Mouse (Mus musculus): ENCODE results near the gene Setd6. TPM values are rescaled to one million over a fixed set of nuclear protein-coding genes. Genes with fewer than 3 reads are reported as not detected.

Setd6 gene
- polyA plus RNA-seq, 1 experiment = 25.0 TPM

DNA sequence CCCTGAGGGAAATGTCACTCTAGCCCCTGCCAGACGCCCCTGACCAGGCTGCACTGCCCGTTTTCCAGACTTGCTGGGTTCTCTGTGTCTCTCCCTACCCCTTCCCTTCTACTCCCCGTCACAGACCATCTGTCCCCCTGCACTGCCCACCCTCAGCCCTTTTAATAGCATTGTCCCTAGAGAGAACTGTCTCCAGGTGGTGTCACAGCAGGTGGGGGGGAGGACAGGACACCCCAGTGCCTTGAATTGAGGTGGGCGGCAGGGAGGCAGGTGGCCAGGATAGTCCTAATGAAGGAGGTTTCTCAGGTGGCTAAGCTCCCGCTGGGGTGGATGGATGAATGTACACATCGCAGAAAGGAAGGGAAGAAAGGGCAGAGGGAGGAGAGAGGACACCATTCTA lies 21.1 kb upstream of the Setd6 start:
- DNase-seq (ENCODE audit: low read depth) = peak; percentile 40
- TF ChIP-seq CTCF (IDR thresholded peaks at IDR 0.05; ENCODE audit: borderline replicate concordance, extremely low read depth, insufficient read depth, insufficient read length) (no peak), POLR2A (IDR thresholded peaks at IDR 0.05; ENCODE audit: borderline replicate concordance, extremely low read depth, insufficient read depth, insufficient read length, poor library complexity, severe bottlenecking) (no peak)

DNA sequence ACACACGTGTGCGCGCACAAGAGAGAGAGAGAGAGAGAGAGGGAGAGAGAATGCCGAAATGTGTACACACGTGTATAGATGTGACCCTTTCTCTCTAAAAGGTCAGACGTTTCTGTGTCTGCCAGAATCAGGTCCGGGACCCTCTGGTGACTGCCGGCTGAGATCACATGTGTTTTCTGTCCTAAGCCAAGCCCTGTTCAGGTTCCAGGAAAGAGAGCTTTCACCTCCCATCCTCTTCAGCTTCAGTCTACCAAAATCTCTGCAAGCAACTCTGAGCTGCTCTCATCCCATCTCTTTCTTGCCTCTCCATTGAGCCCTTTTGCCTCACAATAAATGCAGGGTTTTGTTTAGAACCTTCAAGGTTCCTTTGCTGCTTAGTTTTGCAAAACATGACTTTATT lies 19.0 kb upstream of the Setd6 start:
- no peak for DNase-seq (ENCODE audit: low read depth)
- TF ChIP-seq CTCF (IDR thresholded peaks at IDR 0.05; ENCODE audit: borderline replicate concordance, extremely low read depth, insufficient read depth, insufficient read length) (no peak), POLR2A (IDR thresholded peaks at IDR 0.05; ENCODE audit: borderline replicate concordance, extremely low read depth, insufficient read depth, insufficient read length, poor library complexity, severe bottlenecking) (no peak)

DNA sequence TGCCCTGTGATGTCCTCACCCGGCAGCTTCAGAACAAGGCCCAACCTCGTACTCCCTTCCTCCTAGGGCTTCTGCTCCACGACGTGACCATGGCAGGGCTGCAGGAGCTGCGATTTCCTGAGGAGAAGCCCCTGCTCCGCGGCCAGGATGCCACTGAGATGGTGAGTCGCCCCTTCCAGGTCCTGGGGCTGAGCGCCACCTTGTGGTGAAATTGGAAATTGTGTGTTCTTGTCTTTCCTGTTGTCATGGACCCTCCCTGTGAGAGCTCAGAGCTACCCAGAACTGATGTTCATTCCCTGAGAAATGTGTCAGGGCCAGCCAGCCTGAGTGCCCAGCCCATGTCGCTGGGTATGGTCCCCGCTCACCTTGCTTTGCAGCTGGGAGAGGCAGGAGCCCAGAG lies 18.6 kb upstream of the Setd6 start:
- DNase-seq (ENCODE audit: low read depth) = peak; percentile 94
- no peak for TF ChIP-seq POLR2A (IDR thresholded peaks at IDR 0.05; ENCODE audit: borderline replicate concordance, extremely low read depth, insufficient read depth, insufficient read length, poor library complexity, severe bottlenecking)
- TF ChIP-seq CTCF (IDR thresholded peaks at IDR 0.05; ENCODE audit: borderline replicate concordance, extremely low read depth, insufficient read depth, insufficient read length) = peak; percentile 96

DNA sequence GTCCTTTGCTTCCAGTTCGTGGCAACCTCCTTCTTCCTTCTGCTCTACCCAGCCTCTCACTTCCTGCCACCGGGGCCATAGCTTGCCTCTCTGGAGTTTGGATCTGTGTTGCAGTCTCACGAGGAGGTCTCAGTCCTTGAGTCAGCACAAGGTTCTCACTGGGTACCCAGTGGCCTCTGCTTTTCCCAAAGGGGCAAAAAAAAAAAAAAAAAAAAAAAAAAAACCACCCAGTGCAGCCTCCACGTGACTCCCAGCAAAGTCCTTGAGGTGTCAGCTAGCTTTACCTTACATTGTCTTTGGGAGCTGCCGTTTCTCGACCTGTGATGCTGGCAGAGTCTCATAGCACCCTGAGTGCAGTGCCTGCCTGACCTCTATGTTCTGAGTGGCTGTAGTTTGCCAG lies 17.5 kb upstream of the Setd6 start:
- no peak for TF ChIP-seq POLR2A (IDR thresholded peaks at IDR 0.05; ENCODE audit: borderline replicate concordance, extremely low read depth, insufficient read depth, insufficient read length, poor library complexity, severe bottlenecking)
- TF ChIP-seq CTCF (IDR thresholded peaks at IDR 0.05; ENCODE audit: borderline replicate concordance, extremely low read depth, insufficient read depth, insufficient read length) = no peak
- DNase-seq (ENCODE audit: low read depth) = no peak

DNA sequence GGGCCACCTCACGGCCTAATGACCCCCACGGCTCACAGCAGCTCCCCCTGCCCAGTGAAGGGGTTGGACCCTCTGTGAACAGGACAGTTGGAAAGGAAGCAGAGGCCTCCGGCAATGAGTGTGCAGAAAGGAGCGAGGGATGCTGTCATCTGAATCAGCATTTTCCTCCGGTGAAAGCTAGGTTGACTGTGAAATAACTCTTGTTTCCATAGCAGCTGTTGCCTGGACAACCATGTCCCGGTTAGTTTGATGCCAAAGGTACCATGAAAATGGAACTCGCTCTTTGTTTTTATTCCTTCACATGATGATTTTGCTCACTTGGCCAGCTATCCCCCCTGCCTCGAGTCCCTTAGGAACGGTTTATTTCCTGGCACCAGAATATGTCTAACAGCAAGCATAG lies 15.4 kb upstream of the Setd6 start:
- TF ChIP-seq POLR2A (IDR thresholded peaks at IDR 0.05; ENCODE audit: borderline replicate concordance, extremely low read depth, insufficient read depth, insufficient read length, poor library complexity, severe bottlenecking) = no peak
- no peak for TF ChIP-seq CTCF (IDR thresholded peaks at IDR 0.05; ENCODE audit: borderline replicate concordance, extremely low read depth, insufficient read depth, insufficient read length)
- DNase-seq (ENCODE audit: low read depth) = peak; percentile 92

DNA sequence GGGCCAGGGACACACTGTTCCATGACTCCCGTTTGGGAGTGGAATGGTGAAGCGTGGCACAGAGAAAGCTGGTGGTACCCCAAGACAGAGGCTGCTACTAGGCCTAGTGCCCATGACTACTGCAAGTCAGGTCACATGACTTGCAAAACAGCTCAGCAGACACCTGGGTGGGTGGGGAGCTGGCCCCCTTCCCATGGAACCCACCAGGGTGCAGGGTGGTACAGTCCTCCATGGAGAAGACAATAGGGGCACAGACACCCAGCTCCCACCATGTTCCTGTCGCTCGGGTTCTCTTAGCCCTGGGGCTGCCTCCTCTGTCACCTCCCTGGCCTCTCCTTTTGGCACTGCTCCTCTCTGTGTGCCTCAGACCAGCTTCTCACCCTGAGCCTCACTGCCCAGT lies 13.9 kb upstream of the Setd6 start:
- no peak for TF ChIP-seq CTCF (IDR thresholded peaks at IDR 0.05; ENCODE audit: borderline replicate concordance, extremely low read depth, insufficient read depth, insufficient read length)
- no peak for TF ChIP-seq POLR2A (IDR thresholded peaks at IDR 0.05; ENCODE audit: borderline replicate concordance, extremely low read depth, insufficient read depth, insufficient read length, poor library complexity, severe bottlenecking)
- DNase-seq (ENCODE audit: low read depth) = no peak

DNA sequence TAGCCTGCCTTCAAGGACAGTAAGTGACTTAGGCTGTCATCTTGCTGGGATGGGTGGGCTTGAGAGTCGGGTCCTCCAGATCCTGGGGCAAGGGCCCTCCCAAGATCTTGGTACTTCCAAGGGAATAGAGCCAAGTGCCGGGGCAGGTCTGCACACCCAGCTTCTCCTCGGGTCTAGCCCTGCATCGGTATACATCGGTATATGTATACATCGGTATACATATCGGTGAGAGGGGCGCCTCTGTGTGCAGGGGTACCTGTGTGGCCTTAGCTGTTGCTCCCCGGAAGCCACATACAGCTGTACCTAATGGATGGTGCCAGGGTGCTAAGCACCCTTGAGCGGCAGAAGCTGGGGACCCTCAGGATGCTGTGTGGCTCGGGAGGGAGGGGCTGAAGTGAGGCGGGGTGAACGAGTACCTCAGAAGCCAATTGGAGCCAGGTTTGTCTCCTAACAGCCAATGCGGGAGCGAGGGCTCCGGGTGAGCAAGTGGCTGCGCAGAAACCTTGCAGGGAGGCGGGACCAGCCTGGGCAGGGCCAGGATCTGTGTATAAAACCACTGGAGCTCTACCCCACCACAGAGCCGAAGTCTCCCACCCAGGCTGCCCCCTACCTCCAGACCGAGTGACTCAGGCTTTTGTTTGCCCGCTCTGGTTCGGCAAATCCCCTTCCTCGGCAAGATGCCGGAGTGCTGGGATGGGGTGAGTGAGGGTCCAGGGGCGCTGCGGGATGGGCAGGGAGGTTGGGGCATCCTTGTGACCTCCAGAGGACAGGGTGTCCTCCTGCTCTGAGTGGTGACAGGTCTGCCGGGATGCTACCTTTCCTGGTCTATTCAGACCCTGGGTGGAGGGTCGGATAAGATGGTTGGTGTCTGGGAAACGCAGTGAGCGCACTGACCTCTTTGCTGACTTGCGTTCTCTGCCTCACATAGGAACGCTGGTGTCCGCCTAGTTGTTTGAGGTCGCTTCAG lies 12.9 kb upstream of the Setd6 start:
- TF ChIP-seq POLR2A (IDR thresholded peaks at IDR 0.05; ENCODE audit: borderline replicate concordance, extremely low read depth, insufficient read depth, insufficient read length, poor library complexity, severe bottlenecking) = peak; percentile 69; the same call in 1 of the 2 replicates
- no peak for TF ChIP-seq CTCF (IDR thresholded peaks at IDR 0.05; ENCODE audit: borderline replicate concordance, extremely low read depth, insufficient read depth, insufficient read length)
- DNase-seq (ENCODE audit: low read depth) = peak; percentile 98

DNA sequence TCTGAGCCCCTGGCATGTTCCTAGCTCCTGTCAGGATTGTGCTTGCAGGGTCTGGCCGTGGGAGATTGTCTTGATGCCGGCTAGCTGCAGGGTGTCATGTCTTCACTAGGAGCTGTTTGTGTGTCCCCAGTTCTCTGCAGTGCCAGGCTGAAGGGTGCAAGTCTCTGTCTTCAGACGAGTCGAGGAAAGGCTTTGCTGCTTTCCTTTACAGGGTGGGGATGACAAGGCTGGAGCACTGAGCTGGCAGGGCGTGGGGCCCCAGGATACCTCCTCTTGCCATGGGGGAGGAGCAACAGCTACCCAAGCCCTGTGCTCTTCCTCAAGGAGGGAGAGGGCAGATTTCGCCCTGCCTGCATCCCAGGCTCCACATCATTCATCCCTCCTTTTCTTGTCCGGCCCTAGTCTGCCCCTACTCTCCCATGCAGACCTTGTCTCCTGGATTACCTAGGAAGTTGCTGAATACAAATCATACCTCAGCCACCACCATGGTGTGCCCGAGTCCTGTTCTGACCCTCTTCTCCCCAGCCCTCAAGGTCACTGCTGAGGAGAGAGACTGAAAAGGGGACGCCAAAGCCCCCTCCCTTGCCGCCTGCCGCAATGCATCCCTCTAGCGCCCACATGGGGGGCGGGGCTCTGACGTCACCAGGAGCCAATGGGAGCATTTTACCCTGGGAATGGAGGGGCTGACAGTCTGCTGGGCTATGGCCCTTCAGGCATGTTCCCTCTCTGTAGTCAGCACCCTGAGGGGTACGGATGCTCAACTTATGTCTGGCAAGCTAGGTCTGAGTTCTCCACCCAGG lies 12.0 kb upstream of the Setd6 start:
- TF ChIP-seq CTCF (IDR thresholded peaks at IDR 0.05; ENCODE audit: borderline replicate concordance, extremely low read depth, insufficient read depth, insufficient read length) (no peak), POLR2A (IDR thresholded peaks at IDR 0.05; ENCODE audit: borderline replicate concordance, extremely low read depth, insufficient read depth, insufficient read length, poor library complexity, severe bottlenecking) (no peak; the same call in 1 of the 2 replicates)
- peak; percentile 89 for DNase-seq (ENCODE audit: low read depth)

DNA sequence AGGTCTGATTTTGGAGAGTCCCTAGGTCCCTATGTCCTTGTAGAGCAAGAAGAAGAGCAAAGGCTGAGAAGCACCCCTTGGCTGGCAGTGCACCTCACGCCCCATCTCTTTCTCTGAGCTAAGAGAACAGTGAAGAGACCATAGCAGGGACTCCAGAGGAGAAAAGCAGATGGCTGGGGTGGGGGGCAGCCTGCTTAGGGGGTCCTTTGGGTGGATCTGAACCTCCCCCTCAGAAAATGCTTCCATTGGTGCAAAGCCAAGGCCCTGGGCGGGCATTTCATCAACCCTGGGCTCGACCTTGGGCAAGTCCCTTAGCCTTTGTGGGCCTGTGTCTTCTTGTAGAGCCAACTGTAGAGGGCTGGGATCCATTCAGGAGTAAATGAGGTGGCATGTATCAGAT lies 11.1 kb upstream of the Setd6 start:
- TF ChIP-seq POLR2A (IDR thresholded peaks at IDR 0.05; ENCODE audit: borderline replicate concordance, extremely low read depth, insufficient read depth, insufficient read length, poor library complexity, severe bottlenecking) = no peak
- no peak for TF ChIP-seq CTCF (IDR thresholded peaks at IDR 0.05; ENCODE audit: borderline replicate concordance, extremely low read depth, insufficient read depth, insufficient read length)
- DNase-seq (ENCODE audit: low read depth) = no peak

DNA sequence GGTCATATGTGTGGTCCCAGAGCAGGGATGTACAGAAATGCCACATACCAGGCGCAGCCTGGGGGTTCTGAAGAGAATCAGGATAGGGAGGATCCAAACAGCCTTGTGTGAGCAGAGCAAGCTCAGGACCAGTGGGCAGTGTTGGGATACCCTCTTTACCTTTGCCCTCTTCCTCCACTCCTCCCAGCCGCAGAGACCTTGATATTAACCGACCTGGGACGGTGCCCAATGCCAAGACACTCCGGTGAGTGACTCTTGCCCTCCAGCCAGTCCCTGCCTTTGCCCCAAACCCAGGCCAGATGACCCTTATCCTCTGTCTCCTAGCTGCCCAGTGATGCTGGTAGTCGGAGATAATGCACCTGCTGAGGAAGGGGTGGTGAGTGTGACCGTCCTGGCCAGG lies 6.1 kb upstream of the Setd6 start:
- no peak for TF ChIP-seq CTCF (IDR thresholded peaks at IDR 0.05; ENCODE audit: borderline replicate concordance, extremely low read depth, insufficient read depth, insufficient read length)
- DNase-seq (ENCODE audit: low read depth) = no peak

DNA sequence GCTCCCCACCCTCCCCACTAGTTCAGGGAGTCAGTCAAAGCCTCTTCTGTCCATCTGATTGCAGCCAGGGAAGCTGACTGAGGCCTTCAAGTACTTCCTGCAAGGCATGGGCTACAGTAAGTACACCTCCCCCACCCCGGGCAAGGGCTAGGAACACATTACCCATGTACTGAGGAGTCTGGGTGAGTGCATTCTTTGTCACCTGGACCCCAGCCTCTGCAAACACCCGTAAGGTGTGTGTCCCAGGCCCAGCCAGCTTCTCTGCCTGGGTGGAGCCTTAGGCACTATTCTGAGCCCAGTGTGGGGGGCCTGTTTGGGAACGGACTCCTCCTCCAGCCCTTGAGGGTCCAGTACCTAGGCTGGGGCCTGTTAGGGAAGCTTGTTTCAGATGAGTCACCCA lies 4.7 kb upstream of the Setd6 start:
- DNase-seq (ENCODE audit: low read depth) = no peak

More for the DNA sequence above, 4.7 kb upstream of the Setd6 start:
- TF ChIP-seq CTCF (IDR thresholded peaks at IDR 0.05; ENCODE audit: borderline replicate concordance, extremely low read depth, insufficient read depth, insufficient read length) (no peak), POLR2A (IDR thresholded peaks at IDR 0.05; ENCODE audit: borderline replicate concordance, extremely low read depth, insufficient read depth, insufficient read length, poor library complexity, severe bottlenecking) (no peak)
